Mouse (Mus musculus) bone marrow, adult 2 months (tissue): Measurements from ENCODE around the gene Smad5. TPM values are rescaled to one million over a fixed set of nuclear protein-coding genes. Genes with fewer than 3 reads are reported as not detected.

Experiments used
- H3K27ac ChIP-seq: fragments of 200-500 bp; 2 replicates; pipeline ENCODE4 v1.5.1; 2012; ENCODE audit warnings: low read depth, mild to moderate bottlenecking, control low read depth, inconsistent platforms, low read length; ENCODE audit not compliant: control insufficient read depth, poor library complexity, insufficient read depth
- H3K4me1 ChIP-seq: fragments of 200-500 bp; 2 replicates; pipeline ENCODE4 v1.6.1; 2011; ENCODE audit warnings: low read length; ENCODE audit not compliant: control insufficient read depth, insufficient read depth
- H3K4me3 ChIP-seq: fragments of 200-500 bp; replicated peaks from 2 replicates; pipeline ENCODE3; 2011; ENCODE audit warnings: mild to moderate bottlenecking, low read depth, low read length, control low read depth; ENCODE audit not compliant: control insufficient read depth
- CTCF ChIP-seq: fragments of 200-500 bp; IDR thresholded peaks from 2 replicates; pipeline ENCODE4 v1.5.1; 2011; ENCODE audit warnings: low read length, control low read depth; ENCODE audit not compliant: control insufficient read depth, insufficient read depth
- POLR2A ChIP-seq: fragments of 200-500 bp; IDR thresholded peaks from 2 replicates; pipeline ENCODE4 v1.6.1; 2011; ENCODE audit warnings: low read depth, mild to moderate bottlenecking, control low read depth, low read length, borderline replicate concordance; ENCODE audit not compliant: control insufficient read depth
- WGBS: fragments of 180-500 bp; shearing (Covaris S2); methylation state at CpG from one replicate; pipeline ENCODE4 v1.1.7; 2018; 5-methylcytosine and 5-hydroxymethylcytosine counted together
- polyA plus RNA-seq: library from polyadenylated mRNA; stranded (reverse); fragments of >200 nt; gene quantifications from 2 replicates; pipeline ENCODE4 v1.2.4, GENCODE M21; 2011; ENCODE audit warnings: low replicate concordance; ENCODE audit not compliant: missing spikeins, insufficient read depth, insufficient read length

Gene Smad5
- polyA plus RNA-seq, 1 experiment, result 8.2 TPM

GRCm38 (mm10) chr13:56770136-56770578 lies 67.3 kb downstream of the Smad5 start:
- TF ChIP-seq CTCF (no peak), POLR2A (no peak)
- Histone ChIP-seq H3K27ac (no peak overlapping the region), H3K4me1 (no peaks in the 10 kb centered on the region; the same call in 1 of the 2 replicates), H3K4me3 (no peak overlapping the region)
- 88% methylated on average over 1 of the region's 1 CpGs for WGBS

GRCm38 (mm10) chr13:56770786-56771185 lies 68.0 kb downstream of the Smad5 start:
- Histone ChIP-seq H3K4me3 (no peak overlapping the region), H3K27ac (no peak overlapping the region), H3K4me1 (no peaks in the 10 kb centered on the region; the same call in 1 of the 2 replicates)
- WGBS, result 67% methylated on average over 5 of the region's 5 CpGs
- TF ChIP-seq CTCF (peak; percentile 21; the same call in 1 of the 2 replicates), POLR2A (no peak)

GRCm38 (mm10) chr13:56772592-56772991 lies 69.8 kb downstream of the Smad5 start:
- H3K27ac ChIP-seq, result no peak overlapping the region
- no peaks in the 10 kb centered on the region; the same call in 1 of the 2 replicates for H3K4me1 ChIP-seq
- WGBS, result 37% methylated on average over 3 of the region's 3 CpGs
- H3K4me3 ChIP-seq, result no peak overlapping the region
- TF ChIP-seq CTCF, result no peak
- no peak for TF ChIP-seq POLR2A

GRCm38 (mm10) chr13:56773262-56773870 lies 70.6 kb downstream of the Smad5 start:
- no peak for TF ChIP-seq CTCF
- no peak for TF ChIP-seq POLR2A

GRCm38 (mm10) chr13:56774304-56774703 lies 71.5 kb downstream of the Smad5 start:
- WGBS, result 1% methylated on average over 5 of the region's 5 CpGs
- Histone ChIP-seq H3K4me1 (no peaks in the 10 kb centered on the region; the same call in 1 of the 2 replicates), H3K27ac (no peak overlapping the region), H3K4me3 (no peak overlapping the region)
- TF ChIP-seq POLR2A, result no peak
- TF ChIP-seq CTCF, result no peak

More at GRCm38 (mm10) chr13:56773262-56773870, 70.6 kb downstream of the Smad5 start:
- no peaks in the 10 kb centered on the region; the same call in 1 of the 2 replicates for H3K4me1 ChIP-seq
- WGBS, result 75% methylated on average over 14 of the region's 14 CpGs
- H3K27ac ChIP-seq, result no peak overlapping the region
- H3K4me3 ChIP-seq, result no peak overlapping the region

GRCm38 (mm10) chr13:56780746-56781469 lies 78.1 kb downstream of the Smad5 start:
- Histone ChIP-seq H3K4me3 (no peak overlapping the region), H3K27ac (no peak overlapping the region), H3K4me1 (no peaks in the 10 kb centered on the region)
- no peak for TF ChIP-seq CTCF
- no peak for TF ChIP-seq POLR2A
- 79% methylated on average over 13 of the region's 13 CpGs for WGBS

GRCm38 (mm10) chr13:56781697-56782096 lies 78.9 kb downstream of the Smad5 start:
- Histone ChIP-seq H3K4me1 (no peaks in the 10 kb centered on the region), H3K27ac (no peak overlapping the region), H3K4me3 (no peak overlapping the region)
- no peak for TF ChIP-seq POLR2A
- TF ChIP-seq CTCF, result no peak
- 94% methylated on average over 3 of the region's 3 CpGs for WGBS

- H3K27ac ChIP-seq, result no peak overlapping the region
- no peak overlapping the region for H3K4me3 ChIP-seq
- 76% methylated on average over 1 of the region's 1 CpGs for WGBS
- TF ChIP-seq POLR2A, result no peak
- TF ChIP-seq CTCF, result no peak
- no peaks in the 10 kb centered on the region for H3K4me1 ChIP-seq
Observed at GRCm38 (mm10) chr13:56782621-56783020, 79.8 kb downstream of the Smad5 start.
